Mouse (Mus musculus) heart, postnatal 36 days (tissue): ENCODE measurements at regions not wholly inside any gene's neighbourhood (a gene's known extent, or its start where the extent isn't known, plus 50 kb on each side); places are given as distances from the start of the nearest gene placed in this dataset.
A peak's percentile ranks its signal among the peaks of the same experiment; 100 is the strongest.

Experiments used
- DNase-seq, 2 experiments: peaks; one replicate each; pipeline ENCODE4 v3.0.0; 2021 to 2022
- intact Hi-C: fragments of 180-260 bp; cut with DNase I; formaldehyde crosslinking; loops from one replicate; pipeline ENCODE4 v1.15.1; 2025

GRCm38 (mm10) chr6:13523463-13524202 is 84.3 kb downstream of the Tmem168 start:
- no peak for DNase-seq
- intact Hi-C loops, result no loop called here

- intact Hi-C loops, result no loop called here
- DNase-seq, result no peak
Measured at GRCm38 (mm10) chr6:13514126-13514525, 93.8 kb downstream of the Tmem168 start.

DNA sequence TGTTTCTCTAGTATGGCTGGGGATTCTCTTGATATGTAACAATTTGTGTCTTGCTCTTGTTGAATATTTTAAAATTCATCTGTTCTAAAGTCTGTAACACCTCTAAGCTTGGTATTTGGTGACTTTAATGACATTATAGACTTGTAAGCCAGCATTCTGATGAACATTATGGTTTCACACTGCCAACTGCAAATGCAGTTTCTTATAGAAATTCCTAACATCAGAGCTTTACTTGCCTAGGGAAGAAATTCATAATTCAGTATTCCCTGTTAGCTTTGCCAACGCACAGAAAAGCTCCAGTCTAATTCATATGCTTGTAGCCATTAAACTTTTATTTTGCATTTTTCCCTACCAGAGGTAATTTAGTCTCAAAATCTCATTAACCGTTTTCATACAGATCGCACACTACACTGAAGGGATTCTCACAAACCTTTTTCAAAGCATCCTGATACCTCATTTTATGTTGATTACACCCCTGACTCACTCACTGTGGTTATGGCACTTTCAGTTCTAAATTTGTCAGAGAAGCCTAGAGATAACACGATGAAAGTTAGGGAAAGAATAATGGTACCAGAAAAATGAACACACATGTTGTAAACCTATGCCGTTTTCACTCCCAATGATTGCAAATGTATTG is 131.3 kb downstream of the Tmem168 start:
- DNase-seq, result no peak
- intact Hi-C loops, result no loop called here

GRCm38 (mm10) chr6:13449160-13449787 is 158.6 kb downstream of the Tmem168 start:
- DNase-seq, result no peak
- intact Hi-C loops, result no loop called here

DNA sequence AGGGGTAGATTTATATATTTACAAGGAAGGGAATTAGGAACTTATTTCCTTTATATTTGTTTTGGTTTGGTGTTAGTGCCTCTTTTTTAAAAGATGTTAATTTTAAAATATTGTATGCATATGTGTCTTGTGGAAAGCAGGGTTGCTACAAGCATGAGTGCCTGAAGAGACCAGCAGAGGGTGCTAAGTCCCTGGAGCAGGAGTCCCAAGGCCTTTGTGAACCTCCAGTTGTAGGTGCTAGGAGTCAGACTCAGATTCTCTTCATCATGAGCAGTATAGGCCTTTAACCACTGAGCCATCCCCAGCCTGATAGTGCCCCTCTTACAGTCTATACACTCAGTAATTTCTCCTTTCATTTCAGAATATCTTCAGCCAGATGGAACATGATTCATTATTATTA is 189.0 kb upstream of the Vwde start:
- DNase-seq, result peak in 1 of 2 experiments; percentile 3
- intact Hi-C loops, result loop anchor here (5.0 to 10.0 kb wide), 2 partner anchors 791 to 1089 kb away; no protein-coding TSS in a partner anchor

- intact Hi-C loops, result loop anchor here (5.0 to 10.0 kb wide), 2 partner anchors 792 to 1089 kb away; no protein-coding TSS in a partner anchor
- DNase-seq, result no peak
Measured at GRCm38 (mm10) chr6:13413092-13413491, 188.3 kb upstream of the Vwde start.

DNA sequence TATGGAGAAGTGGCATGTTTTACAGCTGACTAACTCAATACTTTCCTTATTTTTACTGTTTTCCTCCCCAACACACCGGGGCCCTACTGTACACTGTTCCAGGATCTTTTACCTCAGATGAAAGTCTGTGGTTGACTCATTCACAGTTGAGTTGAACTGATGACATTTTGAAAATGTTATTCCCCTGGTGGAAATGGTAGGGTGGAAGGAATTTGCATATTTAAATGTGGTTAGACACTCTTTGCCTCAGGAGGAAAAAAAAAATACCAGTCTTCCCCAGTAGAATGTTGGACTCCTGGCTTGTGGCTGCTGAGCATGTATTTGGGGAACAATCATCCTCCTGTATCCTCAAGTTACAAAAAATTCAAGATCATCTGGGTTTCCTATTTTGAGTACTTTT is 159.7 kb upstream of the Vwde start:
- intact Hi-C loops, result no loop called here
- DNase-seq, result no peak

- DNase-seq, result no peak
- intact Hi-C loops, result no loop called here
Measured at GRCm38 (mm10) chr6:13383211-13383610, 158.4 kb upstream of the Vwde start.

DNA sequence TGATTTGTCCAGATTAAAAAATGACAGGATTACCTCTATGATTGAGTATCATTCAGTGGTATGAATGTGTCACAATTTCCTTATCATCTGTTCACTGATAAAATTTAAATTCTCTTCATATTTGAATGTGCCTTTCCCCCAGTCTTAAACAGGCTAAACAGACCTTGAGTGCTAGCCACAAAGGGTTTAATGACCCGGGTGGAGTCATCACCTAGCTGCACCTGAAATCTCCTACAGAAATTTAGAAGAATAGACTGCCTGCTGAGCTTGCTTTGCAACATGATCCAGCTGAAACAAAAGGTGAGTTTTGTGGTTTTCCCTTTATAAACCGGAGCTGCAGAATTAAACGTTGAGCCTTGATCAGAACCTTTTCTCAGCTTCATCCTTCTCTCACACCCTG is 156.1 kb upstream of the Vwde start:
- intact Hi-C loops, result no loop called here
- DNase-seq, result no peak

DNA sequence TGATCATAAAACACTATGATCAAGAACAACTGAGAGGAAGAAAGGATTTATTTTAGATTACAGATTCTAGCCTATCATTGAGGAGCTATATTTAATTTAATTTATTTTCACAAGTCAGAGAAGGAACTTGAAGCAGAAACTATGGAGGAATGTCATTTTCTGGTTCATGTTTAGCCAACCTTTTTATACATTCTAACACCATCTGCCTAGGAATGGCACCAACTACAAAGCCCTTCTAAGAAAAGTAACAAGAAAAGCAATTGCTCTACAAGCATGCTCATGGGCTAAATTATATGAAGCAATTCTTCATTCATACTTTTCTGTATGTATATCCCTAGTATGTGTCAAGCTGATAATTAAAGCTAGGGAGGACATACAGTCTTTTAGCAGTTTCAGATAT is 155.0 kb upstream of the Vwde start:
- DNase-seq, result no peak
- intact Hi-C loops, result no loop called here

DNA sequence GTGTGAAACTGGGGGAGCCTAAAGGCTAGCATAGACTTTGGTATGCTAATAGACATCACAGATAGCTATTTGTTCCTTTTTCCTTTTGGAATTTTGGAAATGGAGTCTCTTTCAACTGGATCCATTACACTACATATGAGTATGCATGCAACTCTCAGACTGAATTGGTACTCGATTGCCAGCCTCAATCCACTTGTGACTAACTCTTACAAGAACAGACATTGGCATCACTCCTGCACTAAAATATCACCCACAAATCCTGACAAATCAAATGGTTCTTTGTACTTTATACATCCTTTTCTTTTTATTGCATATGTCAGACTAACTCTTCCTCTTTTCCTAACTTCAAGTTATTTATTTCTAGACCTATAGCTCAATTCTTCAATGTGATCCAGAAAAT is 149.1 kb upstream of the Vwde start:
- intact Hi-C loops, result no loop called here
- DNase-seq, result no peak

GRCm38 (mm10) chr6:13369709-13370296 is 145.0 kb upstream of the Vwde start:
- intact Hi-C loops, result no loop called here
- DNase-seq, result no peak
